Mouse (Mus musculus) heart, embryonic 14.5 days (tissue): ENCODE data around the gene Cux1. TPM values are rescaled to one million over a fixed set of nuclear protein-coding genes. Genes with fewer than 3 reads are reported as not detected.

Experiments
- ATAC-seq: fragments of 200-750 bp; cut with Nextera tagmentation; 2 replicates; pipeline ENCODE4 v1.8.0; 2017; ENCODE audit warnings: low read depth, moderate TSS enrichment; ENCODE audit not compliant: insufficient number of reproducible peaks, insufficient read depth, low FRiP score
- H3K27ac ChIP-seq, 2 experiments: fragments of 200-500 bp in 1 of 2; fragments of 300-500 bp in 1 of 2; sonication (generic) in 1 of 2; replicated peaks in 1 of 2; 2 replicates each; pipeline ENCODE4 v1.5.1; 2012 to 2014; ENCODE audit warnings: low read depth in 2 of 2, low read length in 2 of 2, control low read depth in 1 of 2, mild to moderate bottlenecking in 1 of 2, mixed read lengths in 1 of 2; ENCODE audit not compliant: control insufficient read depth in 1 of 2, insufficient read depth in 1 of 2
- H3K27me3 ChIP-seq: fragments of 300-500 bp; sonication (generic); 2 replicates; pipeline ENCODE4 v1.6.1; 2014; ENCODE audit warnings: mild to moderate bottlenecking, low read length, control low read depth; ENCODE audit not compliant: control insufficient read depth, insufficient read depth
- H3K36me3 ChIP-seq: fragments of 300-500 bp; sonication (generic); 2 replicates; pipeline ENCODE4 v1.6.1; 2014; ENCODE audit warnings: mild to moderate bottlenecking, control low read depth, low read length, mixed read lengths; ENCODE audit not compliant: control insufficient read depth, insufficient read depth
- H3K4me1 ChIP-seq, 2 experiments: fragments of 200-500 bp in 1 of 2; fragments of 300-500 bp in 1 of 2; sonication (generic) in 1 of 2; 2 replicates each; pipeline ENCODE4 v1.6.1; 2012 to 2014; ENCODE audit warnings: low read length in 2 of 2, control low read depth in 1 of 2, mixed read lengths in 1 of 2; ENCODE audit not compliant: control insufficient read depth in 2 of 2, insufficient read depth in 2 of 2
- H3K4me2 ChIP-seq: fragments of 300-500 bp; sonication (generic); 2 replicates; pipeline ENCODE4 v1.6.1; 2014; ENCODE audit warnings: mild to moderate bottlenecking, low read length
- H3K4me3 ChIP-seq, 2 experiments: fragments of 200-500 bp in 1 of 2; fragments of 300-500 bp in 1 of 2; sonication (generic) in 1 of 2; 2 replicates each; pipeline ENCODE4 v1.5.1; 2012 to 2014; ENCODE audit warnings: low read length in 2 of 2, mild to moderate bottlenecking in 2 of 2, control low read depth in 1 of 2, low read depth in 1 of 2, moderate library complexity in 1 of 2; ENCODE audit not compliant: control insufficient read depth in 1 of 2, insufficient read depth in 1 of 2
- H3K9ac ChIP-seq: fragments of 300-500 bp; sonication (generic); 2 replicates; pipeline ENCODE4 v1.6.1; 2014; ENCODE audit warnings: mild to moderate bottlenecking, low read length
- H3K9me3 ChIP-seq: fragments of 300-500 bp; sonication (generic); 2 replicates; pipeline ENCODE4 v1.6.1; 2016; ENCODE audit warnings: low read length, control low read depth; ENCODE audit not compliant: control insufficient read depth
- WGBS: fragments of 180-500 bp; shearing (Covaris S2); extraction: QIAGEN DNeasy Blood & Tissue Kit; methylation state at CpG from one replicate; pipeline ENCODE4 v1.1.7; 2014; 5-methylcytosine and 5-hydroxymethylcytosine counted together
- polyA plus RNA-seq: library from polyadenylated mRNA; unstranded; fragments of >200 nt; fragmentation: Nextera tagmentation; extraction: Ambion mirVana; gene quantifications from 2 replicates; pipeline ENCODE4 v1.2.1, GENCODE M21; 2014

Cux1 gene
- polyA plus RNA-seq, 1 experiment from 2014 or later, result 71.6 TPM

- ATAC-seq, result no peak
These were observed 314.4 kb downstream of the Cux1 start for GRCm38 (mm10) chr5:136252899-136253298.

GRCm38 (mm10) chr5:136251004-136251403 is 316.3 kb downstream of the Cux1 start:
- Histone ChIP-seq H3K9ac (no peak overlapping the region), H3K27me3 (no peaks in the 10 kb centered on the region), H3K4me2 (no peak overlapping the region), H3K9me3 (no peaks in the 10 kb centered on the region), H3K4me3 (no peak overlapping the region), H3K4me1 (no peaks in the 10 kb centered on the region), H3K36me3 (peaks cover 18% of the 10 kb centered on the region), H3K27ac (no peak overlapping the region)
- 47% methylated on average over 7 of the region's 7 CpGs for WGBS
- no peak for ATAC-seq

More at GRCm38 (mm10) chr5:136252899-136253298, 314.4 kb downstream of the Cux1 start:
- Histone ChIP-seq H3K36me3 (peaks cover 30% of the 10 kb centered on the region), H3K4me2 (no peak overlapping the region), H3K4me3 (no peak overlapping the region), H3K9me3 (no peaks in the 10 kb centered on the region), H3K27ac (no peak overlapping the region), H3K27me3 (no peaks in the 10 kb centered on the region), H3K9ac (no peak overlapping the region), H3K4me1 (no peaks in the 10 kb centered on the region)
- 9% methylated on average over 17 of the region's 17 CpGs for WGBS

- Histone ChIP-seq H3K27ac (no peak overlapping the region), H3K4me1 (peaks cover 8% of the 10 kb centered on the region in 2 experiments; a peak in 3 of 4 replicates), H3K4me3 (no peak overlapping the region), H3K27me3 (0 out of 2 replicates have a peak, but pooled peaks cover 7% of the 10 kb centered on the region), H3K36me3 (peaks cover 7% of the 10 kb centered on the region; the same call in 1 of the 2 replicates), H3K4me2 (no peak overlapping the region), H3K9ac (no peak overlapping the region), H3K9me3 (no peaks in the 10 kb centered on the region)
- WGBS, result 66% methylated on average over 6 of the region's 6 CpGs
- ATAC-seq, result no peak
These were observed 318.8 kb downstream of the Cux1 start for GRCm38 (mm10) chr5:136248441-136248840.

- Histone ChIP-seq H3K27me3 (peaks cover 20% of the 10 kb centered on the region), H3K4me3 (peak within 1 kb of the TSS; percentile 68 to 69; a peak in 3 of 4 replicates), H3K9ac (no peak within 1 kb of the TSS; the same call in 1 of the 2 replicates), H3K4me2 (peak within 1 kb of the TSS; percentile 98), H3K36me3 (0 out of 2 replicates have a peak, but pooled peaks cover 3% of the 10 kb centered on the region), H3K4me1 (peaks cover 8 to 9% of the 10 kb centered on the region in 2 experiments; a peak in 3 of 4 replicates), H3K9me3 (no peaks in the 10 kb centered on the region), H3K27ac (0 out of 4 replicates have a peak within 1 kb of the TSS, but pooled peaks of 1 of the 2 experiments have one; percentile 66)
- no peak for ATAC-seq
- WGBS, result 88% methylated on average over 2 of the region's 2 CpGs
These were observed 320.8 kb downstream of the Cux1 start, which contains the start of gene Sh2b2 for GRCm38 (mm10) chr5:136246452-136246838. Sh2b2 (minus strand) TSS chr5:136246556.

GRCm38 (mm10) chr5:136245541-136246451 is 321.5 kb downstream of the Cux1 start:
- Histone ChIP-seq H3K4me3 (peak overlapping the region; percentile 68 to 69; a peak in 3 of 4 replicates), H3K27me3 (peaks cover 20% of the 10 kb centered on the region), H3K4me2 (peak overlapping the region; percentile 98), H3K27ac (0 out of 4 replicates have a peak overlapping the region, but pooled peaks of 1 of the 2 experiments have one; percentile 66), H3K36me3 (0 out of 2 replicates have a peak, but pooled peaks cover 3% of the 10 kb centered on the region), H3K9me3 (no peaks in the 10 kb centered on the region), H3K4me1 (peaks cover 8 to 9% of the 10 kb centered on the region in 2 experiments; a peak in 3 of 4 replicates), H3K9ac (no peak overlapping the region; the same call in 1 of the 2 replicates)
- 19% methylated on average over 15 of the region's 15 CpGs for WGBS
- 0 out of 2 replicates have a peak, but pooled peaks have one; percentile 3 for ATAC-seq

- WGBS, result under 1% methylated on average over 50 of the region's 57 CpGs
- no peaks in the 10 kb centered on the region for H3K9me3 ChIP-seq
- H3K4me3 ChIP-seq, result peak overlapping the region; percentile 68 to 69
- H3K27me3 ChIP-seq, result peaks cover 23% of the 10 kb centered on the region
- 0 out of 2 replicates have a peak, but pooled peaks cover 3% of the 10 kb centered on the region for H3K36me3 ChIP-seq
- ATAC-seq, result peak; percentile 80
- H3K9ac ChIP-seq, result peak overlapping the region; percentile 73
- H3K4me1 ChIP-seq, result peaks cover 8 to 9% of the 10 kb centered on the region in 2 experiments; a peak in 3 of 4 replicates
- H3K4me2 ChIP-seq, result peak overlapping the region; percentile 98
- H3K27ac ChIP-seq, result peak overlapping the region; percentile 15 to 66
These were observed 322.3 kb downstream of the Cux1 start for GRCm38 (mm10) chr5:136244762-136245540.
